Mouse (Mus musculus) E14TG2a.4 (cell line): Measurements from ENCODE around the gene Ptprm.

Experiments used
- CTCF ChIP-seq: conservative IDR thresholded peaks from 2 replicates; pipeline ENCODE4 v1.5.1; 2014; ENCODE audit warnings: low read length
- NANOG ChIP-seq: IDR thresholded peaks from 2 replicates; pipeline ENCODE4 v1.6.1; 2014; ENCODE audit warnings: borderline replicate concordance, low read length, mixed read lengths
- POU5F1 ChIP-seq: IDR thresholded peaks from 2 replicates; pipeline ENCODE4 v1.6.1; 2014; ENCODE audit warnings: low read length, borderline replicate concordance

DNA sequence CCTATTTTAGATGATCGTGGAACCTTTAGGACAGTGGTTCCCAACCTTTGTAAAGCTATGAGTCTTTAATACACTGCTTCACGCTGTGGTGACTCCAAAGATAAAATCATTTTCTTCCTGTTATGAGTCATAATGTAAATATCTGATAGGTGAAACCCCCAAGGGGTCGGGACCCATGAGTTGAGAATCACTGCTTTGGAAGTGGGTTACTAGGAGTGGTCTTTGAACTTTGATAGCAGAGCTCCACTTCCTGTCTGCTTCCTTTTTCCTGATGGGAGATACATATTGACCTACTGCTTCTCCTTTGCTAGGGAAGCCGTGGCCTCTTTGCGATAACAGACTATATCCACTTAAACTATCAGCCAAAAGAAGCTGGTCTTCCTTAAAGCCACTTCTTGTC, 27.4 kb upstream of the Ptprm start:
- TF ChIP-seq POU5F1 (no peak), CTCF (no peak), NANOG (no peak)
